Mouse (Mus musculus): ENCODE measurements around the gene Celsr2. TPM values are rescaled to one million over a fixed set of nuclear protein-coding genes. Genes with fewer than 3 reads are reported as not detected.

Gene Celsr2
- polyA plus RNA-seq, 1 experiment from 2014 or later: 38.4 TPM

DNA sequence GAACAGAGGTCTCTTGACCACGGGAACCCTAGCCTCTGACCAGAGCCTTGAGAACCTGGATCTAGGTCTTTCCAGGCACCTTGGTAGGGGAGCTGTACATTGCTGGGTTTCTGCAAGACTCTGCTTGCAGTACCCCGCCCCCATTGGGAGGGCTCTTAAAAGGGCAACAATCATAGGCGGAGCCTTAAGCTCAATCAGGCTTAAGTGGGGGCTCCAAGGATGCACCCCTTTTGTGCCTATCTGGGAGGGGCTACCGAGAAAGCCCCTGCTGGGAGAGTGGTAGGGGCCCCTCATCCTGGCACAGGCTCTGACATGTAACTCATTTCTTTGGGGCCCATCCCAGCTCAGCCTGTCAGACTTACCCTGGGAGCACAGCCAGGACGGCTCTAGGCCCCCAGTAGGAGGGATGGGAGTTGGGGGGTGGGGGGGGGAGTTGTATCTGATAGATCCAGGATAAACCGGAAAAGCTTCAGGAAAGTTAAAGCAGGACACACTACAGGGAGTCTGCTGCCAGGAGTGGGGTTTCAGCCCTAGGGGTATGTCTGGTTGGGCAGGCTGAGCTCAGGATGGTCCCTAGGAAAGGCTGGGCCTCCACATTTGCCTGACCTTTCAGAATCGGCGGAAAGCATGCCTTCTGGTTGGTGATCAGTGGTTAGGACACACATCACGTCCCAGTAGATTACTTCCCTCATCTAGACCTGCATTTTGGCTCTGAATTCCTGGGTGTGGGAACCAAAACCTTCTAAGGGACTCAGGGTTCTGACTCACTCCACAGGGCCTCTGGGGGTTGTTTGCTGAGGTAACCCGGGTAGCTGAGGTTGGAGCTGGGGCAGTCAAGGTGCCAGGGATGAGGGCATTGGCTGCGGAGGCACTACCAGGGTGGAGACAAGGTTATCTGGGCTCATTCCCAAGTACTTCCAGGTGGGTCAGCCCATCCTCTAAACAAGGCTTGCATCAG, 8.8 kb upstream of the Celsr2 start:
- peak; percentile 90 for DNase-seq (ENCODE audit: low spot score)
- Histone ChIP-seq H3K4me2 (ENCODE audit: low read length) (peak overlapping the region; percentile 39), H3K4me3 (ENCODE audit: low read depth, low read length) (peak overlapping the region; percentile 4; the same call in 1 of the 2 replicates), H3K4me1 (ENCODE audit: control insufficient read depth, insufficient read depth, low read length) (peaks cover 24% of the 10 kb centered on the region), H3K9ac (ENCODE audit: low read length) (peak overlapping the region; percentile 21), H3K36me3 (ENCODE audit: control insufficient read depth, insufficient read depth, low read length) (peaks cover 40% of the 10 kb centered on the region), H3K27me3 (replicated peaks; ENCODE audit: control insufficient read depth, insufficient read depth, low read length) (no peaks in the 10 kb centered on the region), H3K27ac (ENCODE audit: low read depth, low read length) (peak overlapping the region; percentile 65), H3K9me3 (replicated peaks; ENCODE audit: control insufficient read depth, low read length) (no peaks in the 10 kb centered on the region)
- 21% methylated on average over 11 of the region's 11 CpGs for WGBS
- ATAC-seq: peak; percentile 88

DNA sequence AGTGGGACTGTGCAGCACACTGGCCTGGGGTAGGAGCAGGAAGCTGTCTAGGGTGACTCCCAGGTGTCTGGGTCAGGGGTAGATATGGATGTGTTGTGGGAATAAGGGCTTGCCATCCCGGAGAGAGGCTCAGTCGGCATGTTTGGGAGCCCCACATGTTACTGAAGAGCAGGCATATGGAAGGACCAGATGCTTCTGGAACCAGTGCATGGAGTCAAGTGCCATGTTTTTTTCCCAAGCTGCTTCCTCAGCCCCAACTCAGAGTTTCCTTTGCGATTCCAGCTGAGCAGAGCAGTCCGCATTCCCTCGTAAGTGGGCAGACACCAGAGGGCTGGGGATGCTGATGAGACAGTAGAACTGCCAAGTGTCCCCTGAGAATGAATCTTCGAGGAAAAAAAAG, 7.7 kb upstream of the Celsr2 start:
- 32% methylated on average over 6 of the region's 6 CpGs for WGBS
- H3K27ac ChIP-seq (ENCODE audit: low read depth, low read length): peak overlapping the region; percentile 65; the same call in 1 of the 2 replicates
- H3K4me3 ChIP-seq (ENCODE audit: low read depth, low read length): no peak overlapping the region
- peak overlapping the region; percentile 21 for H3K9ac ChIP-seq (ENCODE audit: low read length)
- H3K4me2 ChIP-seq (ENCODE audit: low read length): peak overlapping the region; percentile 39
- no peaks in the 10 kb centered on the region for H3K9me3 ChIP-seq (replicated peaks; ENCODE audit: control insufficient read depth, low read length)
- H3K27me3 ChIP-seq (replicated peaks; ENCODE audit: control insufficient read depth, insufficient read depth, low read length): no peaks in the 10 kb centered on the region
- 0 out of 2 replicates have a peak, but pooled peaks have one; percentile 4 for ATAC-seq
- peaks cover 24% of the 10 kb centered on the region for H3K4me1 ChIP-seq (ENCODE audit: control insufficient read depth, insufficient read depth, low read length)
- H3K36me3 ChIP-seq (ENCODE audit: control insufficient read depth, insufficient read depth, low read length): peaks cover 29% of the 10 kb centered on the region
- peak; percentile 51 for DNase-seq (ENCODE audit: low spot score)

DNA sequence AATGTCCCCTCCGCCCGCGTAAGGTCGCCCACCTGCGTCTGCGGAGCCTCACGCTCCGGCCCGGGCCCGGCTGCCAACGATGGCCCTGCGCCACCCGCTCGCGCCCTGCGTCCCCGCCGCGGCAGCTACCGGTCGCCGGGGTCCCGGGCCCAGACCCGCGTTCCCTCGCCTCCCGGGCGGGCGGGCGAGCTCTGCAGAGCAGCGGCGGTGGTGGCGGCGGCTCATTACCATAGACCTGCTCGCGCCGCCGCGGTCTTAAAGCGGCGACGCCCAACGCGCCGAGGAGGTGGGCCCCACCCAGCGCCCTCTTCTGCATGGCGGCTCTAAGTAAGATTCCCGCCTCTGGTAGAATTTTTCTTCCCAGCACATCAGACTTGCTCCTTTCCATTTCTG, 475 bp upstream of the Celsr2 start:
- Histone ChIP-seq H3K4me3 (ENCODE audit: low read depth, low read length) (peak overlapping the region; percentile 95), H3K4me2 (ENCODE audit: low read length) (peak overlapping the region; percentile 86), H3K9ac (ENCODE audit: low read length) (peak overlapping the region; percentile 98), H3K27ac (ENCODE audit: low read depth, low read length) (peak overlapping the region; percentile 94), H3K27me3 (replicated peaks; ENCODE audit: control insufficient read depth, insufficient read depth, low read length) (no peaks in the 10 kb centered on the region), H3K36me3 (ENCODE audit: control insufficient read depth, insufficient read depth, low read length) (peaks cover 29% of the 10 kb centered on the region), H3K4me1 (ENCODE audit: control insufficient read depth, insufficient read depth, low read length) (peaks cover 23% of the 10 kb centered on the region), H3K9me3 (replicated peaks; ENCODE audit: control insufficient read depth, low read length) (peaks cover 7% of the 10 kb centered on the region)
- DNase-seq (ENCODE audit: low spot score) (peak; percentile 95), ATAC-seq (peak; percentile 91)
- under 1% methylated on average over 47 of the region's 48 CpGs for WGBS

DNA sequence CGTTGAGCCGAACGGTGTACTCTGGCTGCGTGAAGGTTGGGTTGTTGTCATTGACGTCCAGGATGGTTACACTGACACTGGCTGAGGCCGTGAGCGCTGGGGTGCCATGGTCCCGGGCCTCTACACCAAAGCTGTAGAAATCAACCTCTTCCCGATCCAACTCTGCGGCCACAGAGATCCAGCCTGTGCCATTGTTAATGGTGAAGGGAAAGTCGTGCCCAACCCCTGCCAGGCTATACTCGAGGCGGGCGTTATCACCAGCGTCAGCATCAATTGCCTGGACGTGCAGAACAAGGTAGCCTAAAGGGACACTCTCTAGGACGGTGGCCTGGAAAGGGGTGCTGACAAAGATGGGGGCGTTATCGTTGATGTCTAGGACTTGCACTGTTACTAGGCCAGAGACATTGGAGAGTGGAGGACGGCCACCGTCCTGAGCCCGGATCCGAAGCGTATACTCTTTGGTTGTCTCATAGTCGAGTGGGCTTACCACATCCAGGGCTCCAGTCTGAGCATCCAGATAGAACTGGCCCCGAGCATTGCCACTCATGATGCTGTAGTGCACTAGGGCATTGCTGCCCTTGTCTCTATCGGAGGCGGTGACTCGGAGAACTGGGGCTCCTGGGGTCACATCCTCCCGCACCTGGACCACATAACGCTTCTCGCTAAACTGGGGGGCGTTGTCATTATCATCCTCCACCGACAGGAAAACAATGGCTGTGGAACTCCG, 1.6 kb downstream of the Celsr2 start:
- Histone ChIP-seq H3K27ac (ENCODE audit: low read depth, low read length) (no peak overlapping the region), H3K36me3 (ENCODE audit: control insufficient read depth, insufficient read depth, low read length) (peaks cover 37% of the 10 kb centered on the region), H3K4me2 (ENCODE audit: low read length) (no peak overlapping the region), H3K4me1 (ENCODE audit: control insufficient read depth, insufficient read depth, low read length) (peaks cover 39% of the 10 kb centered on the region), H3K27me3 (replicated peaks; ENCODE audit: control insufficient read depth, insufficient read depth, low read length) (no peaks in the 10 kb centered on the region), H3K9me3 (replicated peaks; ENCODE audit: control insufficient read depth, low read length) (peaks cover 7% of the 10 kb centered on the region), H3K4me3 (ENCODE audit: low read depth, low read length) (no peak overlapping the region), H3K9ac (ENCODE audit: low read length) (no peak overlapping the region)
- 98% methylated on average over 35 of the region's 35 CpGs for WGBS
- ATAC-seq: no peak
- DNase-seq (ENCODE audit: low spot score): no peak

DNA sequence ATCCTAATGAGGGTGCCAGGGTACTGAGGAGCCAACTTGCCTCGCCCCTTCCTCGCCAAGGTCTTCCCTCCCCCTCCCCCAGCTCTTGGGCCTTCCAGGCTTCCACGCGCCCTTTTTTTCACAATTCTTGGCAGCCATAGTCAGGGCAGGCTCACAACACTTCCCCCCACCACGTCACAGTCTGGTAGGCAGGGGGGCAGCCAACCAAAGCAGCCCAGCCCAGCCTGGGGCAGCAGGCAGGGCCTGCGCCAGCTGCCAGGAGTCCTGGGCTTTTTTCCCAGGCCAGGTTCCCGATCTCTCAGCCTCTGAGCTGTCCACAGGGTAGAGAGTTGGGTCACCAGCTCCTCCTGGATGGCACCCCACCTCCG, 3.6 kb downstream of the Celsr2 start:
- Histone ChIP-seq H3K27ac (ENCODE audit: low read depth, low read length) (peak overlapping the region; percentile 99), H3K9ac (ENCODE audit: low read length) (peak overlapping the region; percentile 80), H3K4me3 (ENCODE audit: low read depth, low read length) (peak overlapping the region; percentile 38), H3K9me3 (replicated peaks; ENCODE audit: control insufficient read depth, low read length) (peaks cover 7% of the 10 kb centered on the region), H3K4me1 (ENCODE audit: control insufficient read depth, insufficient read depth, low read length) (peaks cover 39% of the 10 kb centered on the region), H3K27me3 (replicated peaks; ENCODE audit: control insufficient read depth, insufficient read depth, low read length) (no peaks in the 10 kb centered on the region), H3K36me3 (ENCODE audit: control insufficient read depth, insufficient read depth, low read length) (peaks cover 55% of the 10 kb centered on the region), H3K4me2 (ENCODE audit: low read length) (peak overlapping the region; percentile 88)
- ATAC-seq (peak; percentile 68), DNase-seq (ENCODE audit: low spot score) (peak; percentile 92)
- WGBS: 15% methylated on average over 8 of the region's 8 CpGs

DNA sequence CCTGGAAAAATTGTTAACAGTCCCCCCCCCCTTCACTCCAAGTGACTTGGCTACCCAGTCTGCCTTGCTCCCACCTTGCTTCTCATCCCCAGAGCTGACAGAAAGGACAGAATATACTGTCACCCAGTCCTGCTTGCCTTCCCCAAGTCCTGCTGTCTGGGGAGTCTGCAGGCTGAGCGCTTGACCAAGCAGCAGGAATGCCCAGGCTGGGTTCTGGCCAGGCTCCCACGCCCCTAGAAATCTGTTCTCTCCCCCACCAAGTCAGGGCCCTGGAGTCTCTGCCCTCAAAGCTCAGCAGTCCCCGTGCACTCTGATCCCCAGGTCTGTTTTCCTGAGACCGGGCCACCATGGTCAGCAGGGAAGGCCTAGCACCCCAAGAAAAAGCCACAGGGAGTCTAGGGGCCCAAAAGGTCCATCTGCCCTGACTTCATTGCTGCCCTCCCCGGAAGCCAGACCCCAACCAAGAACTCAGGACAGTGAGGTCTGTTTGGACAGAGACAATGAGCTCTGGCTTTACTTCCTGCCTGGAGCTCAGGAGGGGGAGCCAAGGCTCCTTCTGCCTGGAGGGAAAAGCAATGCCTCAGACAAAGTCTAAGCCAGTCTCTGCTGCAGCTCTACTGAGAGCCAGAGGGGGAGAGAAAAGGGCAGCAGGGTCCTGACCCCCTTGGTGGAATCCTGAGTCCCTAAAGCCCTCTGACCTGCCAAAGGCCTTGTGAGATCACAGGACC, 4.2 kb downstream of the Celsr2 start:
- Histone ChIP-seq H3K4me2 (ENCODE audit: low read length) (peak overlapping the region; percentile 88), H3K4me3 (ENCODE audit: low read depth, low read length) (peak overlapping the region; percentile 38), H3K4me1 (ENCODE audit: control insufficient read depth, insufficient read depth, low read length) (peaks cover 43% of the 10 kb centered on the region), H3K27me3 (replicated peaks; ENCODE audit: control insufficient read depth, insufficient read depth, low read length) (no peaks in the 10 kb centered on the region), H3K36me3 (ENCODE audit: control insufficient read depth, insufficient read depth, low read length) (peaks cover 60% of the 10 kb centered on the region), H3K9me3 (replicated peaks; ENCODE audit: control insufficient read depth, low read length) (peaks cover 7% of the 10 kb centered on the region), H3K27ac (ENCODE audit: low read depth, low read length) (peak overlapping the region; percentile 99), H3K9ac (ENCODE audit: low read length) (peak overlapping the region; percentile 80)
- 14% methylated on average over 5 of the region's 5 CpGs for WGBS
- ATAC-seq (peak; percentile 16), DNase-seq (ENCODE audit: low spot score) (no peak)

DNA sequence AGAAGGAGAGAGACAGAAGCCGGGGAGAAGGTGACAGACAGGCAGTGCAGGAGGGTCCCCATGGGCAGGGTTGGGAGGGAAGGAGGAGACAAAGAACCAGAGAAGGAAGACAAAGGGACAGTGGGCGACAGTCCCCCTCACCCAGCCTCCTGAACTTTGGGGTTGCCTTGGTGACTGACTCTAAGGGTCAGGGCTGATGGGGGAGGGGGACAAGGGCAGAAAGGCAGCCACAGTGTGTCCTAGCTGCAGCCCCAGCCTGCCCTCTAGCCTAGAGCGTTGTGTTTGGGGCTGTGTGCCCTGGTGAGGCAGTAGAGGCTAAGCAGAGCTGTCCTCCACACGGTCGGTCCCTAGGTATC, 5.0 kb downstream of the Celsr2 start:
- H3K36me3 ChIP-seq (ENCODE audit: control insufficient read depth, insufficient read depth, low read length): peaks cover 65% of the 10 kb centered on the region
- peak overlapping the region; percentile 99 for H3K27ac ChIP-seq (ENCODE audit: low read depth, low read length)
- H3K9me3 ChIP-seq (replicated peaks; ENCODE audit: control insufficient read depth, low read length): peaks cover 7% of the 10 kb centered on the region
- H3K4me1 ChIP-seq (ENCODE audit: control insufficient read depth, insufficient read depth, low read length): peaks cover 48% of the 10 kb centered on the region
- DNase-seq (ENCODE audit: low spot score) (peak; percentile 71), ATAC-seq (peak; percentile 33)
- peak overlapping the region; percentile 88 for H3K4me2 ChIP-seq (ENCODE audit: low read length)
- H3K9ac ChIP-seq (ENCODE audit: low read length): peak overlapping the region; percentile 80
- H3K4me3 ChIP-seq (ENCODE audit: low read depth, low read length): peak overlapping the region; percentile 38
- no peaks in the 10 kb centered on the region for H3K27me3 ChIP-seq (replicated peaks; ENCODE audit: control insufficient read depth, insufficient read depth, low read length)
- WGBS: 5% methylated on average over 5 of the region's 5 CpGs

DNA sequence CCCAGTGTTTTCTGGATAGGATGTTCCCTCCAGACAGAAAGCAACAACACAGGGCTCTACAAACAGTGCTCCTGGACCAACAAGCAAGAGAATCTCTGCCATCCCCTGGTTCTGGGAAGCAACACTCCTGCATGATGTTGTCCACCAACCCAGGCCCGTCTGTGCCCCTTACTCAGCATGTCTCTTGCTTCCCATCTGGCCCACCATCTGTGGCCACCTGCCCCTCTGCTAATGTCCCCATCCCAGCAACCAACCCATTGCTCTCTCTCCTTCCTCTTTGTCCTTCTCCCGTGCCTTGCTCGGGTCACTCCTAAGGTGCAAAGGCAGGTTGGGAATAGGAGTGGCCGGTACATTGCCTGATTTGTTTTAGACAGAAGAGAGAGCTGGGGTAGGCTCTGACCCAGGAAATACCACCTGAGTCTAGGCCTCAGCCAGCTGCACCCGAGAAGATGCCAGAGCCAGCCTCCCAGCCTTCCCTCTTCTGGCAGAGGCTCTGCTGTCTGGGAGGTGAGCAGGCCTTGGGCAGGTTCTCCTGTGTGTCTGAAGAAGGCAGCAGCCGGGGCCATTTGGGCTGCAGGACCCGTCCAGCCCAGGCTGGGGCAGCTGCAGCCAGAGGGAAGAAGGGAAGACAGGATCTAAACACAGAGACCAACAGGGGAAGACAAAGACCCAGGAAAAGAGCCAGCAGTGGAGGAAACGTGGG, 5.5 kb downstream of the Celsr2 start:
- Histone ChIP-seq H3K4me2 (ENCODE audit: low read length) (peak overlapping the region; percentile 88), H3K27ac (ENCODE audit: low read depth, low read length) (peak overlapping the region; percentile 99), H3K9ac (ENCODE audit: low read length) (peak overlapping the region; percentile 80), H3K9me3 (replicated peaks; ENCODE audit: control insufficient read depth, low read length) (peaks cover 7% of the 10 kb centered on the region), H3K27me3 (replicated peaks; ENCODE audit: control insufficient read depth, insufficient read depth, low read length) (no peaks in the 10 kb centered on the region), H3K36me3 (ENCODE audit: control insufficient read depth, insufficient read depth, low read length) (peaks cover 71% of the 10 kb centered on the region), H3K4me3 (ENCODE audit: low read depth, low read length) (peak overlapping the region; percentile 38), H3K4me1 (ENCODE audit: control insufficient read depth, insufficient read depth, low read length) (peaks cover 47% of the 10 kb centered on the region)
- WGBS: 21% methylated on average over 8 of the region's 8 CpGs
- DNase-seq (ENCODE audit: low spot score) (no peak), ATAC-seq (peak; percentile 8)

Measured in forebrain, embryonic 14.5 days (tissue).